Mouse (Mus musculus): ENCODE results near the gene Dscaml1.

GRCm38 (mm10) chr9:45715387-45715786 lies 289.0 kb downstream of the Dscaml1 start:
- TF ChIP-seq CTCF (IDR thresholded peaks at IDR 0.05; ENCODE audit: low read depth): no peak
- TF ChIP-seq EP300 (IDR thresholded peaks at IDR 0.05; ENCODE audit: low read depth): no peak
